Mouse (Mus musculus) gastrocnemius, postnatal 10 days (tissue): Measurements from ENCODE around the gene Sars2. TPM values are rescaled to one million over a fixed set of nuclear protein-coding genes. Genes with fewer than 3 reads are reported as not detected.
"Not testable (repeated sequence)": the region's sequence is repeated elsewhere in the genome, so short reads cannot be mapped to it uniquely, and the experiment has no call there.

Experiments
- DNase-seq: peaks from one replicate; pipeline ENCODE4 v3.0.0; 2021; ENCODE audit warnings: mixed read lengths
- long read RNA-seq, 2 experiments: library from polyadenylated mRNA; stranded (forward); transcript quantifications; one replicate each; pipeline ENCODE4 v2.0.0; 2021
- total RNA-seq, 2 experiments: library from RNA; stranded (reverse); gene quantifications; 2 replicates each; pipeline ENCODE4 v1.2.3; 2021

Sars2 gene
- total RNA-seq, result 10 to 100 TPM; 16.2 to 18.6 TPM
- long read RNA-seq, experiment 1, transcript Sars2-201 (16 exons, 1,868 nt), result major isoform, 21 of 27 reads
- long read RNA-seq, experiment 1, partial matches to known transcripts, result 1 of 27 reads
- long read RNA-seq, experiment 1, other reads (novel, unspliced or antisense), result 4 of 27 reads
- long read RNA-seq, experiment 2, transcript Sars2-201 (16 exons, 1,868 nt), result major isoform, 36 of 44 reads
- long read RNA-seq, experiment 2, partial matches to known transcripts, result 3 of 44 reads
- long read RNA-seq, experiment 2, other reads (novel, unspliced or antisense), result 5 of 44 reads

- DNase-seq, result peak; percentile 95
These were observed at the start of gene Sars2, which contains the start of gene Mrps12 for GRCm38 (mm10) chr7:28741709-28742438. Sars2 (plus strand) TSS chr7:28741992. Mrps12 (minus strand) TSS chr7:28741820.

GRCm38 (mm10) chr7:28692545-28693320 lies 49.1 kb upstream of the Sars2 start, which contains the start of gene Fbxo27:
Fbxo27 (plus strand) TSS chr7:28692849.
- DNase-seq, result no peak

- DNase-seq, result peak; percentile 39
These were observed 48.3 kb upstream of the Sars2 start for GRCm38 (mm10) chr7:28693321-28693966.

- DNase-seq, result no peak
These were observed 47.4 kb upstream of the Sars2 start for GRCm38 (mm10) chr7:28694423-28694822.

GRCm38 (mm10) chr7:28694966-28695511 lies 46.8 kb upstream of the Sars2 start:
- no peak for DNase-seq

- DNase-seq, result no peak
These were observed 44.5 kb upstream of the Sars2 start for GRCm38 (mm10) chr7:28697277-28697676.

GRCm38 (mm10) chr7:28700269-28700668 lies 41.5 kb upstream of the Sars2 start:
- DNase-seq, result no peak

DNA sequence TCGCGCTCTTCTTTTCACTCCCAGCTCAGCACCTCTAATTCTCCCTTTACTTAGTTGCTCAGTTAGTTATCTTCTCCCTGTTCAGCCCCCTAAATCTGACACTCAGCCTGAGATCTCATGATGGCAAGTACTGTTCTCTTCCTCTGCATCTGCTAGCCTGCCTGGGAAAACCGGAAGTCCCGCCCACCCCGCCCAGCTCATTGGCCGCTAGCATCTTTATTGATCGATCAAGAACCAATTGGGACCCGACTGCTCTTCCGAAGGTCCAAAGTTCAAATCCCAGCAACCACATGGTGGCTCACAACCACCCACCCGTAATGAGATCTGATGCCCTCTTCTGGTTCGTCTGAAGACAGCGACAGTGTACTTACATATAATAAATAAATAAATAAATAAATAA lies 40.5 kb upstream of the Sars2 start:
- DNase-seq, result not testable (repeated sequence)

- no peak for DNase-seq
These were observed 39.1 kb upstream of the Sars2 start for GRCm38 (mm10) chr7:28702601-28703143.

DNA sequence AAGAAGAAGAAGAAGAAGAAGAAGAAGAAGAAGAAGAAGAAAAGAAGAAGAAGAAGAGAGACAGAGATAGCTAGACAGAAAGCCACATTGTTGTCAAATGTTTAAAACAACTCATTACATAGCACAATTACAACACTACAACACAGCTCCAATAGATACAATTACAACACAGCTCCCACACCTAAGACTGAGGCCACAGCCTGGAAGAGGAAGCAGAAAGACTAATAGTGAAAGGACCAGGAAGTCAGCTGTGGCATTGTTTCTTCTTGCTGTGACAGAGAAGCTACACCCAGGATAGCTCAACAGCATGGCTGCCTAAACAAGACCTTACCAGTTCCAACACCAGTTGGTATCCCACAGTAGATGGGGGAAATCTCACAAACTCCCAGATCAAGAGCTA lies 32.3 kb upstream of the Sars2 start:
- DNase-seq, result no peak

DNA sequence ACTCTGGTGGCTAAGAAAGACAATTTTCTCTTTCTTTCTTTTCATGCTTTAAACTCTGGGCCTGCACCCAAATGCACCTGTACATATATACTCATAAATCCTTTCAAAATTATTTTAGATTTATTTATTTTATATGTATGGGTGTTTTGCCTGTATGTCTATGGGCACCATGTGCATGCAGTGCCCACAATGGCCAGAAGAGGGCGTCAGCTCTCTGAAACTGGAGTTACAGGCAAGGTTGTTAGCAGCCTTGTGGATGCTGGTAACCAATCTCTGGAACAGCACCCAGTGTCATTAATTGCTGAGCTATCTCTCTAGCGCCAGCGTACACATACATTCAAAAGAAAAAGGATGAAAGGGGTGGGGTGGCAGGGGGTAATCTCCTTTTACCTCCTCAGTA lies 30.8 kb upstream of the Sars2 start:
- no peak for DNase-seq

DNA sequence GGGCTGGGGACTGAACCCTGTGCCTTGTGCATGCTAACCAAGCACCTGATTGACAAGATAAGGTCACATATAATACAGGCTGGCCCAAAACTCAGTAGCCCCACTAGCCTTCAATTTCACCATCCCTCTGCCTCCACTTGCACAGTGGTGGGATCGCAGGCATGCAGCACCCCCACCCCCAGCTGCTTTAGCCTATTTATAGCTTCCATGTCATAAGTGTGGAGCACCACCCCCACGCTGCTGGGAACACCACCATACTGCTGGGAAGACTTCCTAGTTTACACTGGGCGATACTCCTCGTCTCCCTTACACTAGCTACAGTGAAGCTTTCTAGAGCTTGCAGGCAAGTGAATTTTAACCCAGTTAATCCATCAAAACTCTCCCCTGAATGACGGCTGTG lies 27.1 kb upstream of the Sars2 start:
- DNase-seq, result no peak

DNA sequence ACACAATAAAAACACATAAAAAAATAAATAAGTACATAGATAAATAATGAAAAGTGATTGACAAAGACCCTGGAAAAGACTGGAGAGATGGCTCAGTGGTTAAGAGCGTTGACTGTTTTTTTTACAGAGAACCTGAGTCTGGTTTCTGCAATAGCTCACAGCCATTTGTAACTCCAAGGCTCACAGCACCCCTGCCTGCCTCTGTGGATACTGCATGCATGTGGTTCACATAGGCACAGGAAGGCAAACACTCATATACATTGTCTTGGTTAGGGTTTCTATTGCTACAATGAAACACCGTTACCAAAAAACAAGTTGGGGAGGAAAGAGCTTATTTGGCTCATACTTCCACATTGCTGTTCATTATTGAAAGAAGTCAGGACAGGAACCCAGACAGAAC lies 26.2 kb upstream of the Sars2 start:
- DNase-seq, result no peak

DNA sequence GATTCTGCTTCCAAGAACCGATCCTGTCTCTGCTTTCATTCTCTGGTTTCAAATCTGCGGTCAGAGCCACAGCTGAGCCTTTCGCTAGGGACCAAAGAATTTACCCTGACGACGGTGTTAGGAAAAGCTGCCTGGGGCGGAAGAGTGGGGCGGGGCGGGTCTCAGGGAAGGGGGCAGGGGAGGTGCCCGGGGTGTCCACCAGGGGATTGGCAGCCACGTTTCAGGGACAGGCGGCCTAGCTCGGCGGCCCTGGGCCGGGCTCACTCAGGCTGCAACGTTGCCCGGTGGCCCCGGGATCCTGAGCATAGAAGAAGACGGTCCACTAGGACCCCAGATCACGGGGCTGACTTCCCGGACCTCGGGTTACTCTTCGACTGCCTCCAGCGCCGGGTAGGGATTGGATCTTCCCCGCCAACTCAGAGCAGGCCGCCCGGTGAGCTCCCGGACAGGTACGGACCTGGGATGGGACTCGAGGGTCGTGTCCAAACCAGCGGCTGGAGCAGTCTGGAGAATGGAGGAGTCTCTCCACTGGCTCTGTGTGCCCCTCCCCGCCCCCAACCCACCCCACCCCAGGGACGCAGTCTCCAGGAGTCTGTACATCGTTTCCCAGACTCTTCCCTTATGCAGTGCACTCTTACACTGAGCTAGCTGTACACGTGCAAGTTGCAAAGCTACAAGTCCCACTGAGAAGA lies 25.1 kb upstream of the Sars2 start, which contains the start of gene Fbxo17:
TSS of gene Fbxo17 (plus strand) at position 215 of the 692 bp plus-strand sequence.
- peak; percentile 75 for DNase-seq

GRCm38 (mm10) chr7:28717726-28718125 lies 24.1 kb upstream of the Sars2 start:
- DNase-seq, result no peak

- no peak for DNase-seq
These were observed 22.6 kb upstream of the Sars2 start for GRCm38 (mm10) chr7:28719159-28719558.

- DNase-seq, result no peak
These were observed 22.1 kb upstream of the Sars2 start for GRCm38 (mm10) chr7:28719650-28720049.

- no peak for DNase-seq
These were observed 20.8 kb upstream of the Sars2 start for GRCm38 (mm10) chr7:28720753-28721537.

GRCm38 (mm10) chr7:28722079-28722478 lies 19.7 kb upstream of the Sars2 start:
- DNase-seq, result no peak

- DNase-seq, result no peak
These were observed 17.2 kb upstream of the Sars2 start for GRCm38 (mm10) chr7:28724613-28725012.
